Mouse (Mus musculus) E14TG2a.4 (cell line): ENCODE measurements at regions not wholly inside any gene's neighbourhood (a gene's known extent, or its start where the extent isn't known, plus 50 kb on each side); places are given as distances from the start of the nearest gene placed in this dataset.

ENCODE experiments used
- CTCF ChIP-seq: conservative IDR thresholded peaks from 2 replicates; pipeline ENCODE4 v1.5.1; 2014; ENCODE audit warnings: low read length
- NANOG ChIP-seq: IDR thresholded peaks from 2 replicates; pipeline ENCODE4 v1.6.1; 2014; ENCODE audit warnings: borderline replicate concordance, low read length, mixed read lengths
- POU5F1 ChIP-seq: IDR thresholded peaks from 2 replicates; pipeline ENCODE4 v1.6.1; 2014; ENCODE audit warnings: low read length, borderline replicate concordance

GRCm38 (mm10) chr7:95350804-95351199, 820.2 kb upstream of the Tenm4 start:
- TF ChIP-seq CTCF (no peak), NANOG (no peak), POU5F1 (no peak)
